Mouse (Mus musculus): ENCODE measurements around the gene Gm12830. TPM values are rescaled to one million over a fixed set of nuclear protein-coding genes. Genes with fewer than 3 reads are reported as not detected.

The Gm12830 gene
- polyA plus RNA-seq, 1 experiment: not detected

DNA sequence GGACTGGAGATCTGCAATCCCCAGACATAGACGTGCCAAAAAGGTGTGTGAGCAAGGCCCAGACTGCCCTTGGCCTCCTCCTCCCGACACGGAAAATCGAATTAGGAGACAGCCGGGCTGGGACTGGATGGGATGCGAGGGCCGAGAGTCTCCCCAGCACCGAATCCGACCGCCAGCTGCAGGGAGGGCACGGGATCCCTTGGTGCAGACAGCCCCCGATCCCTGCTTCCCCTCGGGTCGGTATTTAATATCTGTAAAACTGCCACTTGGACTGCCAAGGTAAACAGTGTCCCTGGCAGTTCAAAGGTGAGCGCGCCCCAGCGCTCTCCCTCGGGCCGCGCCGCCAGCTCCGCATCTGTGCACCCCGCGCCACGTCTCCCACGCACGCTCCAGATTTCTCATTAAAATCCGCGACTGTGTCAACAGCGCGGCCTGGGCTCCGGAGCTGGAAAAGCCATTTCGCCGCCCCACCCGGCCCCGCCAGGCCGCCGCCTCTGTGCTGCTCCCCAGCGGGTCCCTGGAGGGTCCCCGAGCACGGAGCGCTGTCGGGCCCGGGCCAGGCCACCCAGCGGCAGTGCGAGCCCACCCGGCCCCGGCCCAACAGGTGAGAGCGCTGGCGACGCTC is 21.7 kb downstream of the Gm12830 start:
- H3K4me3 ChIP-seq (replicated peaks): no peak overlapping the region
- peaks cover 17% of the 10 kb centered on the region for H3K9me3 ChIP-seq
- no peaks in the 10 kb centered on the region for H3K36me3 ChIP-seq (replicated peaks; ENCODE audit: low read length)
- no peaks in the 10 kb centered on the region for H3K4me1 ChIP-seq
- peaks cover 62% of the 10 kb centered on the region for H3K27me3 ChIP-seq (replicated peaks)
- no peak for TF ChIP-seq GATA1 (IDR thresholded peaks at IDR 0.05; ENCODE audit: borderline replicate concordance, low read length)
- TF ChIP-seq FLI1 (IDR thresholded peaks at IDR 0.05; ENCODE audit: low read length): no peak

DNA sequence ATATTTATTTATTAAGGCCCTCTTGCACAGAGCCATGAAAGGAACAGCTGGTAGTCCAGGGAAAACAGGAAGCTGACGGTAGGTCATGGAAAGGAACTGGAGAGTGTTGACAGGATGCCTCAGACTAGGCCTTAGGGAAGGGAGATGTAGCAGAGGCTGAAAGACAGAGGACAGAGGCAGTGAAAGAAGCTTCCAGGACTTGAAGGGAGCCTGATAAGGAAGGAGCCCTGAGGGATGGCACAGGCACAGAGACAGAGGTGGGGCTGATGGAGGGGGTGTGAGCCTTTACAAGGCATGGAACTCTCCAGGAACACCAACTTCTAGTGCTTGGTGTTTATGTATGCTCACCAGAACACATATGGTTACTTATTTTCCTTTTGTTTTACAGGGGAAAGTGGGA is 23.1 kb downstream of the Gm12830 start:
- TF ChIP-seq GATA1 (IDR thresholded peaks at IDR 0.05; ENCODE audit: borderline replicate concordance, low read length) (no peak), FLI1 (IDR thresholded peaks at IDR 0.05; ENCODE audit: low read length) (no peak)
- Histone ChIP-seq H3K36me3 (replicated peaks; ENCODE audit: low read length) (no peaks in the 10 kb centered on the region), H3K4me1 (no peaks in the 10 kb centered on the region), H3K9me3 (peaks cover 22% of the 10 kb centered on the region), H3K27me3 (replicated peaks) (peaks cover 62% of the 10 kb centered on the region), H3K4me3 (replicated peaks) (no peak overlapping the region)

DNA sequence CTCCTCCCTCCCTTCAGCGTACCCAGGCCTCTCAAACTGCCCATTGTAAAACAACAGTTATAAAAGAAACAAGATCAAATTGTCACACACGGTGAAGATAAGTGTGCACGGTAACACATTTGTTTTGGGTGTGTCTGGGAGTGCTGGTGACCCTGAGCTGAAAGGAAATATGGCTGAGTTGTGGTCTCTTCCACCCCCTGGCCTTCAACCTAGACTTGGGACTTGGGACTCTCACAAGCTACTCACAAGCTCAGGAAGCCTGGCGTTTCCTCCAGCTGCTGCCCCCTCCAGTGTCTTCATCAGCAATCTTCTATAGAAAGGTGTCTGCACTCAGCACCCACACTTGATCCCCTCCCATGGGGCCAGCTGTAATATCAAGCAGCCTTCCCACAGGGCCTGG is 24.1 kb downstream of the Gm12830 start:
- H3K4me3 ChIP-seq (replicated peaks): no peak overlapping the region
- H3K36me3 ChIP-seq (replicated peaks; ENCODE audit: low read length): no peaks in the 10 kb centered on the region
- H3K4me1 ChIP-seq: no peaks in the 10 kb centered on the region
- H3K9me3 ChIP-seq: peaks cover 22% of the 10 kb centered on the region
- H3K27me3 ChIP-seq (replicated peaks): peaks cover 62% of the 10 kb centered on the region
- TF ChIP-seq FLI1 (IDR thresholded peaks at IDR 0.05; ENCODE audit: low read length) (no peak), GATA1 (IDR thresholded peaks at IDR 0.05; ENCODE audit: borderline replicate concordance, low read length) (no peak)

DNA sequence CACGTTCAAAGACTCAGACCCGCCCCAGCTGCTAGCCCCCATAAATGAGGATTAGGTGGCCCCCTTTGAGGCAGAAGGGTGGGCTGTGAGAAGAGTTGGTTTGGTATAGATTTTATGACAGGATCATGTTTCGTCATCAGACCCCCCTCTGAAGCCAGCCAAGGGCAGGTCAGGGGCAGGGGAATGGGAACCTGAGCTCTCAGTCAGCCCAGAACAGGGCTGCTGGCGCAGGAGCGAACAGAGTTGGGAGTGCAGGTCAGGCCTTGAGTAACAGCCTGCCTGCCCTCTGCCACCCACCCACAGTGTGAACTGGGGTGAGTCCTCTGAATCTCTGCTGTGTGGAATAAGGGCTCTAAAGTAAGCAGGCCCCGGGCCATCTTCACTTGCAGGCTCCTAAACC is 25.2 kb downstream of the Gm12830 start:
- H3K27me3 ChIP-seq (replicated peaks): peaks cover 53% of the 10 kb centered on the region
- no peak for TF ChIP-seq GATA1 (IDR thresholded peaks at IDR 0.05; ENCODE audit: borderline replicate concordance, low read length)

DNA sequence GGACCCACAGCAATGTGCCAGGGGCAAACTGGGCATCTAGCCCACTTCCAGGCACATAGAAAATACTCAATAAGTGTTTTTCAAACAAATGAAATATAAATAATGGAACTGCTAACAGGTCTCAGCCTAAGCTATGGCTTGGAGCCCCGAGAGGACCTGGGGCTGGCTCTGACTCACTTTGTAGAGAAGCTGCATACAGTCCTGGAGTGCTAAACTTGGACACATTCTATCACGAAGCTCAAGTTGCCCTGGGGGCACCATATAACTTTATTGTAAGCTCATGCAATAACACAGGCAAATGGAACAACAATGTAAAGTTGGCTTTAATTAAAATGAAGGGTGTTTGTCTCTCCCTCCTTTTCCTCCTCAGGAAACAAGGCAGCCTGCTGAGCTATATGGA is 32.4 kb downstream of the Gm12830 start:
- H3K4me3 ChIP-seq (replicated peaks): no peak overlapping the region
- peaks cover 10% of the 10 kb centered on the region for H3K27me3 ChIP-seq (replicated peaks)
- H3K4me1 ChIP-seq: no peaks in the 10 kb centered on the region
- no peak for TF ChIP-seq GATA1 (IDR thresholded peaks at IDR 0.05; ENCODE audit: borderline replicate concordance, low read length)
- TF ChIP-seq FLI1 (IDR thresholded peaks at IDR 0.05; ENCODE audit: low read length): no peak
- no peaks in the 10 kb centered on the region for H3K36me3 ChIP-seq (replicated peaks; ENCODE audit: low read length)
- 0 out of 2 replicates have a peak, but pooled peaks cover 4% of the 10 kb centered on the region for H3K9me3 ChIP-seq

More for the DNA sequence above, 25.2 kb downstream of the Gm12830 start:
- H3K4me3 ChIP-seq (replicated peaks): no peak overlapping the region
- no peaks in the 10 kb centered on the region for H3K36me3 ChIP-seq (replicated peaks; ENCODE audit: low read length)
- H3K9me3 ChIP-seq: peaks cover 22% of the 10 kb centered on the region
- H3K4me1 ChIP-seq: no peaks in the 10 kb centered on the region

DNA sequence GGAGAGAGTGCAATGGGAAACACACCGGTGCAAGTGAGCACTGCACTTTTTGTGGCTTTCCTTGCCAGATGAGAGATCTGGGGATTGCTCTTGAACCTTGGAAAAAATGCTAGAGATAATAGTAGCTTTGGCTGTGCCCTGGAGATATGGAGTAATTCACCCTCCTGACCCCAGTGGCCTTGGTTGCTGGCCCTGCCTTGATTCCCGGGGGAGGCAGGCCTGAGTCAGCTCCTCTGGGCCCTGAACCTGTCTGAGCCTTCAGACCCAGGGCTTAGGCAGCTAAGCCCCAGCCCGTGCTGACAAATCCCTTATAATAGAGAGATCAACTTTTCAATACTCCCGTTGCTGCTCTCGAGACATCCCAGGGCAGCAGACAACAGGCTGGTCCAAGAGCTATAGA is 36.9 kb downstream of the Gm12830 start:
- peaks cover 11% of the 10 kb centered on the region for H3K27me3 ChIP-seq (replicated peaks)
- H3K4me3 ChIP-seq (replicated peaks): no peak overlapping the region
- H3K4me1 ChIP-seq: no peaks in the 10 kb centered on the region
- no peak for TF ChIP-seq GATA1 (IDR thresholded peaks at IDR 0.05; ENCODE audit: borderline replicate concordance, low read length)
- no peak for TF ChIP-seq FLI1 (IDR thresholded peaks at IDR 0.05; ENCODE audit: low read length)
- H3K9me3 ChIP-seq: no peaks in the 10 kb centered on the region
- no peaks in the 10 kb centered on the region for H3K36me3 ChIP-seq (replicated peaks; ENCODE audit: low read length)

DNA sequence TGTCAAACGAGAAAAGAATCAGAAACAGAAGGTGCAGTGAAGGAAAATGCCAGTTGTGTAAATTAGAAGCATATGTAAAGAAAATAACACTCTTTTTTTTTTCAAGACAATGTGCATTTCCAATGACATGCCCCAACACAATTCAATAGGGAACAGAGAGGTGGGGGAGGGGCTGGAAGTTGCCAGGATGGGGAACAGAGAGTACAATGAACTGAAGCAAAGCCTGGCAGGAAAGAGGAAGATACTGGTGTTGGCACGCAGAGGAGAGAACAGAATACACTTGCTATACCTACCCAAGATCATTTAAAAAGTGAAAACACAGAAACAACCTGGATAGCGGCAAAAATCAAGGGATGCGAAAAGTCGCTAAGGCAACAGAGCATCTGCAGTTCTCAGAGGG is 41.6 kb downstream of the Gm12830 start:
- Histone ChIP-seq H3K36me3 (replicated peaks; ENCODE audit: low read length) (no peaks in the 10 kb centered on the region), H3K4me1 (no peaks in the 10 kb centered on the region), H3K27me3 (replicated peaks) (peaks cover 18% of the 10 kb centered on the region), H3K9me3 (no peaks in the 10 kb centered on the region), H3K4me3 (replicated peaks) (no peak overlapping the region)
- TF ChIP-seq FLI1 (IDR thresholded peaks at IDR 0.05; ENCODE audit: low read length) (no peak), GATA1 (IDR thresholded peaks at IDR 0.05; ENCODE audit: borderline replicate concordance, low read length) (no peak)

DNA sequence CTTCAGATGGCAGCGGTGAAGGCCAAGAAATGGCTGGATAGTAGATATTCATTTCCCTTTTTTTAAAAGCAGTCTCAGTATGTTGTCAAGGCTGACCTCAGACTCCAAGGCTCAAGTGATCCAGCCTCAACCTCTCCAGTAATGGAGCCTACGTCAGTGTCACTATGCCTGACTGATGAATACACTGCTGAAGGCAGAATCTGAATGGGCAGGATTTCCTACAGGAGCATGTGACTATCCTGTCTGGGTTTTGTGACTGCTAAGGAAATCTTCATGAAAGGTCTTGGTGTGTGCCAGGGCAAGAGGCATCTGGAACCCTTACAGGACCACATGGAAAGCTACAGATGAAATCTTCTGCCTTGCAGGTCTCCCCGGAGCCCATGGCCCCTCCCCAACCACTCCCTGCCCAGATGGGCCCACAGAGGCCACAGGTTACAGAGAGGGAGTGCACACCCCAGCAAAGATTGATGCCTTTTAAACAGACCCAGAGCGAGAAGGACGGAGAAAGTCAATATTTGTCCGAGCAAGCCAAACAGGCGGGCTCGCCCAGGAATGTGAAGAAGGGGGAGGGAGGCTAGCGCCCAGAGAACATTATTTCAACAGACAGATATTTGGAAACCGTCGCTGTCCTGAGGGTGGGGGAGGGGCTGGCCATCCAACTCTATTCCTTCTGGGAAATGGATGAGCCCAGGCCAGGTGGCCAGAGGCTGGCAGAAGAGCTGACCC is 48.4 kb downstream of the Gm12830 start:
- no peaks in the 10 kb centered on the region for H3K36me3 ChIP-seq (replicated peaks; ENCODE audit: low read length)
- no peak overlapping the region for H3K4me3 ChIP-seq (replicated peaks)
- peaks cover 21% of the 10 kb centered on the region for H3K27me3 ChIP-seq (replicated peaks)
- TF ChIP-seq FLI1 (IDR thresholded peaks at IDR 0.05; ENCODE audit: low read length): no peak
- no peak for TF ChIP-seq GATA1 (IDR thresholded peaks at IDR 0.05; ENCODE audit: borderline replicate concordance, low read length)
- H3K4me1 ChIP-seq: no peaks in the 10 kb centered on the region
- H3K9me3 ChIP-seq: no peaks in the 10 kb centered on the region

DNA sequence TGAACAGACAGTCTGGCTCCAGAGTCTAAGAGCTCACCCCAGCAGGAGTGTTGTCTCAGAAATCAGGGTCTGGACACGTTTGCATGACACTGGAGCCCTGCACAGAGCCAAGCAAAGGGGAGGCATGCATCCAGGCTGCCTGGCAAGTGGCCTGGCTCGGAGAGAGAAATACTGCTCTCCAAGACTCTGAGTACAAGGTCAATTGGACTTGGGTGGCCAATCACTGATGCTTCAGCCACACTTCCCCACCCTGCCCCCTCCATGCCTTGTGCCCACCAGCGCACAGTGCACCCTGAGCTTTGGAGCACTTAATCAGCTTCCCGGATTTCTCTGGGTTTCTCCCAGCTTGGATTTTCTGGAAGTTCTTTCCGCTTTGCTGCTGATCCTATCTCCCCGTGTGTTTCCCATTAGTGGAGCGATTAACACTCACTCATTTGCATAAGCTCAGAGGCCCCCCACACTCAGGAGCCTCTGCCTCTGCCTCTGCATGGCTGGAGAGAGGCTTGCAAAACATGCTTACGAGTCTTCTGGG is 55.0 kb downstream of the Gm12830 start:
- no peaks in the 10 kb centered on the region for H3K4me1 ChIP-seq
- H3K4me3 ChIP-seq (replicated peaks): no peak overlapping the region
- no peaks in the 10 kb centered on the region for H3K36me3 ChIP-seq (replicated peaks; ENCODE audit: low read length)
- peaks cover 26% of the 10 kb centered on the region for H3K27me3 ChIP-seq (replicated peaks)
- no peaks in the 10 kb centered on the region for H3K9me3 ChIP-seq
- no peak for TF ChIP-seq GATA1 (IDR thresholded peaks at IDR 0.05; ENCODE audit: borderline replicate concordance, low read length)

DNA sequence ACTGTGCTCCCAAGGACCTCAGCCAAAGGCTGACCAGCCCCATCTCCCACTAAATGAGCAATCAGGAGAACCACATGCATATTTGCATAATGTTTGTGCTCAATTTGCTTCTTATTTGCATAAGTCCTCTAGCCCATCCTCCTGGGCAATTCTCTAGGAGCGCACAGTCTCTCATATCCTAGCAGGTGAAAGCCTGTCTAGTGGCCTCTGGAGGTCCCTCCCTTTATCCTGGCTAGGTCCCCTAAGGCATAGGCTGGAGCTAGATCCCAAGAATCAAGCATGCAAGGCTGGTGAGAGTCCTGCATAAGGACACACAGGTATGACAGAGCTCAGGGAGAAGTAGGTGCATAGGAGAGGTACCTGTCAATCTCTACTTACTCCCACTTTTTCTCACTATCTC is 60.7 kb downstream of the Gm12830 start:
- Histone ChIP-seq H3K27me3 (replicated peaks) (peaks cover 33% of the 10 kb centered on the region), H3K9me3 (no peaks in the 10 kb centered on the region), H3K36me3 (replicated peaks; ENCODE audit: low read length) (no peaks in the 10 kb centered on the region), H3K4me3 (replicated peaks) (no peak overlapping the region), H3K4me1 (peaks cover under 1% of the 10 kb centered on the region)
- TF ChIP-seq GATA1 (IDR thresholded peaks at IDR 0.05; ENCODE audit: borderline replicate concordance, low read length): no peak
- TF ChIP-seq FLI1 (IDR thresholded peaks at IDR 0.05; ENCODE audit: low read length): no peak

Measured in megakaryocyte, embryonic 14.5 days (primary cell).